Mouse (Mus musculus): ENCODE measurements at regions not wholly inside any gene's neighbourhood (a gene's known extent, or its start where the extent isn't known, plus 50 kb on each side); places are given as distances from the start of the nearest gene placed in this dataset.

- no peak overlapping the region for H3K4me3 ChIP-seq
- TF ChIP-seq EP300 (IDR thresholded peaks at IDR 0.05; ENCODE audit: insufficient read depth, low read depth, low read length) (no peak), POLR2A (IDR thresholded peaks at IDR 0.05; ENCODE audit: insufficient read depth, low read depth, low read length) (no peak), CTCF (IDR thresholded peaks at IDR 0.05) (no peak)
- intact Hi-C loops (cut with DNase I): no loop called here
- no peak for DNase-seq
- no peak overlapping the region for H3K9ac ChIP-seq (ENCODE audit: low read depth, low read length)
- no peaks in the 10 kb centered on the region for H3K36me3 ChIP-seq (ENCODE audit: control insufficient read depth, insufficient read depth, low read length)
- 31% methylated on average over 3 of the region's 3 CpGs for WGBS
- no peaks in the 10 kb centered on the region for H3K4me1 ChIP-seq (ENCODE audit: control insufficient read depth, insufficient read depth, low read length)
- H3K79me2 ChIP-seq (replicated peaks; ENCODE audit: control insufficient read depth, insufficient read depth, low read length): no peaks in the 10 kb centered on the region
- H3K27ac ChIP-seq: no peak overlapping the region
- no peaks in the 10 kb centered on the region for H3K27me3 ChIP-seq (ENCODE audit: control insufficient read depth, insufficient read depth, low read length)
Observed at GRCm38 (mm10) chr19:30489786-30490185, 59.7 kb downstream of the Dkk1 start.

GRCm38 (mm10) chr19:30490916-30491315 lies 58.5 kb downstream of the Dkk1 start:
- DNase-seq: no peak
- no peak overlapping the region for H3K4me3 ChIP-seq
- no peak for TF ChIP-seq POLR2A (IDR thresholded peaks at IDR 0.05; ENCODE audit: insufficient read depth, low read depth, low read length)
- TF ChIP-seq CTCF (IDR thresholded peaks at IDR 0.05): no peak
- no peak for TF ChIP-seq EP300 (IDR thresholded peaks at IDR 0.05; ENCODE audit: insufficient read depth, low read depth, low read length)
- H3K27ac ChIP-seq: no peak overlapping the region
- no peaks in the 10 kb centered on the region for H3K79me2 ChIP-seq (replicated peaks; ENCODE audit: control insufficient read depth, insufficient read depth, low read length)
- H3K4me1 ChIP-seq (ENCODE audit: control insufficient read depth, insufficient read depth, low read length): no peaks in the 10 kb centered on the region
- 31% methylated on average over 9 of the region's 9 CpGs for WGBS
- H3K36me3 ChIP-seq (ENCODE audit: control insufficient read depth, insufficient read depth, low read length): no peaks in the 10 kb centered on the region
- intact Hi-C loops (cut with DNase I): no loop called here
- no peak overlapping the region for H3K9ac ChIP-seq (ENCODE audit: low read depth, low read length)
- no peaks in the 10 kb centered on the region for H3K27me3 ChIP-seq (ENCODE audit: control insufficient read depth, insufficient read depth, low read length)
